Mouse (Mus musculus): ENCODE data around the gene Ulk1.
"Not testable (repeated sequence)": the region's sequence is repeated elsewhere in the genome, so short reads cannot be mapped to it uniquely, and the experiment has no call there.

Ulk1 gene

GRCm38 (mm10) chr5:110809667-110810325 is at the start of gene Ulk1:
Ulk1 (minus strand) TSS chr5:110810097.
- peak; percentile 95 for DNase-seq (ENCODE audit: low read depth, low spot score)

- DNase-seq (ENCODE audit: low read depth, low spot score), result peak; percentile 67
Observed at GRCm38 (mm10) chr5:110859013-110859650, 49.2 kb upstream of the Ulk1 start.

GRCm38 (mm10) chr5:110857091-110857490 is 47.2 kb upstream of the Ulk1 start:
- DNase-seq (ENCODE audit: low read depth, low spot score), result no peak

- DNase-seq (ENCODE audit: low read depth, low spot score), result no peak
Observed at GRCm38 (mm10) chr5:110852990-110853389, 43.1 kb upstream of the Ulk1 start.

- DNase-seq (ENCODE audit: low read depth, low spot score), result no peak
Observed at GRCm38 (mm10) chr5:110841046-110841862, 31.4 kb upstream of the Ulk1 start.

- no peak for DNase-seq (ENCODE audit: low read depth, low spot score)
Observed at GRCm38 (mm10) chr5:110840465-110840864, 30.6 kb upstream of the Ulk1 start.

- peak; percentile 97 for DNase-seq (ENCODE audit: low read depth, low spot score)
Observed at GRCm38 (mm10) chr5:110839678-110840365, 29.9 kb upstream of the Ulk1 start, which contains the start of the genes Hscb and Chek2. Hscb (minus strand) TSS chr5:110839777. Chek2 (plus strand) TSS chr5:110839979.

GRCm38 (mm10) chr5:110839038-110839677 is 29.3 kb upstream of the Ulk1 start:
- no peak for DNase-seq (ENCODE audit: low read depth, low spot score)

GRCm38 (mm10) chr5:110838016-110838415 is 28.1 kb upstream of the Ulk1 start:
- not testable (repeated sequence) for DNase-seq (ENCODE audit: low read depth, low spot score)

- no peak for DNase-seq (ENCODE audit: low read depth, low spot score)
Observed at GRCm38 (mm10) chr5:110835959-110836358, 26.1 kb upstream of the Ulk1 start.

- DNase-seq (ENCODE audit: low read depth, low spot score), result no peak
Observed at GRCm38 (mm10) chr5:110831036-110831720, 21.3 kb upstream of the Ulk1 start.

GRCm38 (mm10) chr5:110827576-110827975 is 17.7 kb upstream of the Ulk1 start:
- no peak for DNase-seq (ENCODE audit: low read depth, low spot score)

- no peak for DNase-seq (ENCODE audit: low read depth, low spot score)
Observed at GRCm38 (mm10) chr5:110826781-110827495, 17.0 kb upstream of the Ulk1 start.

- DNase-seq (ENCODE audit: low read depth, low spot score), result no peak
Observed at GRCm38 (mm10) chr5:110824421-110824820, 14.5 kb upstream of the Ulk1 start.

- no peak for DNase-seq (ENCODE audit: low read depth, low spot score)
Observed at GRCm38 (mm10) chr5:110808821-110809666, 853 bp downstream of the Ulk1 start.

GRCm38 (mm10) chr5:110808061-110808631 is 1.8 kb downstream of the Ulk1 start:
- peak; percentile 37 for DNase-seq (ENCODE audit: low read depth, low spot score)

- no peak for DNase-seq (ENCODE audit: low read depth, low spot score)
Observed at GRCm38 (mm10) chr5:110807453-110807852, 2.4 kb downstream of the Ulk1 start.

GRCm38 (mm10) chr5:110806676-110807075 is 3.2 kb downstream of the Ulk1 start:
- DNase-seq (ENCODE audit: low read depth, low spot score), result no peak

- no peak for DNase-seq (ENCODE audit: low read depth, low spot score)
Observed at GRCm38 (mm10) chr5:110806154-110806553, 3.7 kb downstream of the Ulk1 start.

All from brain, embryonic 18.5 days (tissue).